Mouse (Mus musculus): Measurements from ENCODE around the gene Shb. TPM values are rescaled to one million over a fixed set of nuclear protein-coding genes. Genes with fewer than 3 reads are reported as not detected.

Gene Shb
- polyA plus RNA-seq, 1 experiment from 2014 or later, result 11.1 TPM

DNA sequence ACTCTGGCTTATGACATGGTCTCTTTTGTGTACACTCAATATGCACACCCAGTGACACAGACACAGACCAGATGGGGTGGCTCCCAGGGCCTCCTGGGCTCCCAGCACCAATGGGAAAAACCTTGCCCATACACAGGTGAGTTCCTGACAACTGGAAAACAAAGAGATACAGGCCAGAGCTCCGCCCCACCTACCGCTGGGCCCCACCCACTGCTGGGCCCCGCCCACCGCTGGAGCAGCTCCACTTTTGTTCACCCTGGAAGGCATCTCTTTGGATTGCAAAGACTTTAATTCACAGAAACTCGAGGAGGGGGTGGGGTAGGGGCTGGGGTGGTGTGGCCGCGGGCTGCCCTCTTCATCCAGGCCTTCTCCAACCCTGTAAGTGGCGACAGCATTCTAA is 108.9 kb downstream of the Shb start:
- Histone ChIP-seq H3K9me3 (replicated peaks; ENCODE audit: control insufficient read depth, low read length) (no peaks in the 10 kb centered on the region), H3K4me3 (ENCODE audit: low read depth, low read length) (no peak overlapping the region), H3K27me3 (ENCODE audit: control insufficient read depth, insufficient read depth, low read length) (no peaks in the 10 kb centered on the region), H3K9ac (ENCODE audit: low read depth, low read length) (no peak overlapping the region), H3K4me2 (no peak overlapping the region), H3K36me3 (ENCODE audit: control insufficient read depth, insufficient read depth, low read length) (no peaks in the 10 kb centered on the region), H3K4me1 (ENCODE audit: control insufficient read depth, insufficient read depth, low read length) (peaks cover 20% of the 10 kb centered on the region), H3K27ac (ENCODE audit: low read depth, low read length) (no peak overlapping the region)
- no peak for ATAC-seq (replicated peaks; ENCODE audit: insufficient number of reproducible peaks, low FRiP score, low TSS enrichment)
- 38% methylated on average over 8 of the region's 8 CpGs for WGBS (ENCODE audit: insufficient replicate concordance)

DNA sequence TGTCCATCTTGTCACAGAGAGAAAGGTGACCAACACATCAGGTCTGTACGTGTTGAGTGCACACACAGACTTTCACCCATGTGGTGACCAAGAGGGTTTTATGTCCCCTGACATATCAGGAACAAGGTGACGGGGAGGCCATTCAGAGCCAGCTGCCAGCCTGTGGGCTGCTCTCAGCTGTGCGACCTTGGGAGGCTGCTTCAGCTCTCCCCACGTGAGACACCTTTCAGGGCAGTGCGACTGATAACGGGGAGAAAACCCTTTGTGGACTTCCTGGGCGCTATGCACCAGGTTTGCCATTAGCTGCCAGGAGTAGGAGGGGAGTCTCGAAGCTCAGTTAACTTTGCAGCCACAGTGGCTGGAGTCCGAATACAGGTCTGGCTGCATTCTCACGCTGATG is 109.6 kb downstream of the Shb start:
- WGBS (ENCODE audit: insufficient replicate concordance), result 58% methylated on average over 10 of the region's 10 CpGs
- no peaks in the 10 kb centered on the region for H3K36me3 ChIP-seq (ENCODE audit: control insufficient read depth, insufficient read depth, low read length)
- H3K9me3 ChIP-seq (replicated peaks; ENCODE audit: control insufficient read depth, low read length), result no peaks in the 10 kb centered on the region
- ATAC-seq (replicated peaks; ENCODE audit: insufficient number of reproducible peaks, low FRiP score, low TSS enrichment), result no peak
- no peaks in the 10 kb centered on the region for H3K27me3 ChIP-seq (ENCODE audit: control insufficient read depth, insufficient read depth, low read length)
- H3K4me1 ChIP-seq (ENCODE audit: control insufficient read depth, insufficient read depth, low read length), result peaks cover 20% of the 10 kb centered on the region
- no peak overlapping the region for H3K9ac ChIP-seq (ENCODE audit: low read depth, low read length)
- H3K27ac ChIP-seq (ENCODE audit: low read depth, low read length), result no peak overlapping the region
- no peak overlapping the region for H3K4me3 ChIP-seq (ENCODE audit: low read depth, low read length)
- no peak overlapping the region for H3K4me2 ChIP-seq

DNA sequence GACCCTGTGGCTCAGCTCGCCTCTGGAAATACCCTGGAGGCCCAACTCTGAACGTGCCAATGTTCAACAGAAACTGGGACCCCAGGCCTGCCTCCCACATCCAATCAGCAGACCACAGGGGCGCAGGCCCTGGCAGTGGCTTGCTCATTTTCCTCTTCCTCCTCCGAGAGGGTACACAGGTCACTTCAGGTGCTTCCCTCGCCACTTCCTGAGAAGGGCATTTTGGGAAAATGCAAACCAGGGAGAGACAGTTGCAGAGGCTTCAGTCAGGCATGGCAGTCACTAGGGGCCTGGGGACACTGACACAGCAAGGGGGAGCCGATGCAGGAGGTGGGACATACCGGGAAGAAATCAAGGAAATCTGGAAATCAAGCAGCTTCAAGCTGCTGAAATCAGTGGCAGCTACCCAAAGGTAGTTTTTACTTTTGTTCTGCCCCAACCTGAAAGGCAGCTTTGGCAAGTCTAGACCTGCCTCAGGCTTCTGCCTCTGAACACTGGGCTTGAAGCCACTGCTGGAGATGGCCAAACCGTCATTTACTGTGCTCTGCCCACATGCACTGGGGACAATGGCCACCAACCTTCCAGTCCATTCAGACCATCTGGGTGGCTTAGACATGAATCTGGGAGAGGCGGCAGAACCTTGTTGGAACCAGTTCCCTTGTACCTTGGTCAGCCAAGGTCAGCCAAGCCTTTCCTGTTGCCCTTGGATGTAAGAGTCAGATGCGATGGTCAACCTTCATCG is 110.6 kb downstream of the Shb start:
- Histone ChIP-seq H3K9me3 (replicated peaks; ENCODE audit: control insufficient read depth, low read length) (no peaks in the 10 kb centered on the region), H3K4me1 (ENCODE audit: control insufficient read depth, insufficient read depth, low read length) (peaks cover 20% of the 10 kb centered on the region), H3K36me3 (ENCODE audit: control insufficient read depth, insufficient read depth, low read length) (no peaks in the 10 kb centered on the region), H3K4me2 (no peak overlapping the region), H3K4me3 (ENCODE audit: low read depth, low read length) (no peak overlapping the region), H3K27ac (ENCODE audit: low read depth, low read length) (no peak overlapping the region), H3K27me3 (ENCODE audit: control insufficient read depth, insufficient read depth, low read length) (no peaks in the 10 kb centered on the region), H3K9ac (ENCODE audit: low read depth, low read length) (no peak overlapping the region)
- no peak for ATAC-seq (replicated peaks; ENCODE audit: insufficient number of reproducible peaks, low FRiP score, low TSS enrichment)
- WGBS (ENCODE audit: insufficient replicate concordance), result 83% methylated on average over 11 of the region's 11 CpGs

DNA sequence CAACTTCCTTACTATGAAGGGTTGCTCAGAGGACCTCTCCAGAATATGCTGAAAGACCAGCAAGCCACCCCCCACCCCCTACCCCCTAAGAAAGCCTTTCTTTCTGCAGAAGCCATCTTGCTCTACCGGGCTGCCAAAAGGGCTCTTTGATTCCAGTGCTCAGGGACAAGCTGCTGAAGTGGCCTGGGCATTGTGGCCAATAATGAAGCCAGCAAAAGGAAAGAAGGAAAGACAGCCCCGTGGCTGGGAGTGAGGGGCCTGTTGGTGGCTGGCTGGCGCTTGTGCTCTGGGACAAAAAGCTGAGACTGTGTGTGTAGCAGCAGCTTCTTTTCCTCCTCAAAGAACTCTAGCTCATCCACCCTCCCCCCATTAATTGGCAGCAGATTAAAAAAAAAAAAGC is 111.5 kb downstream of the Shb start:
- Histone ChIP-seq H3K9me3 (replicated peaks; ENCODE audit: control insufficient read depth, low read length) (no peaks in the 10 kb centered on the region), H3K9ac (ENCODE audit: low read depth, low read length) (no peak overlapping the region), H3K4me2 (no peak overlapping the region), H3K27me3 (ENCODE audit: control insufficient read depth, insufficient read depth, low read length) (no peaks in the 10 kb centered on the region), H3K4me1 (ENCODE audit: control insufficient read depth, insufficient read depth, low read length) (peaks cover 20% of the 10 kb centered on the region), H3K36me3 (ENCODE audit: control insufficient read depth, insufficient read depth, low read length) (no peaks in the 10 kb centered on the region), H3K27ac (ENCODE audit: low read depth, low read length) (no peak overlapping the region), H3K4me3 (ENCODE audit: low read depth, low read length) (no peak overlapping the region)
- WGBS (ENCODE audit: insufficient replicate concordance), result 64% methylated on average over 3 of the region's 3 CpGs
- ATAC-seq (replicated peaks; ENCODE audit: insufficient number of reproducible peaks, low FRiP score, low TSS enrichment), result no peak

DNA sequence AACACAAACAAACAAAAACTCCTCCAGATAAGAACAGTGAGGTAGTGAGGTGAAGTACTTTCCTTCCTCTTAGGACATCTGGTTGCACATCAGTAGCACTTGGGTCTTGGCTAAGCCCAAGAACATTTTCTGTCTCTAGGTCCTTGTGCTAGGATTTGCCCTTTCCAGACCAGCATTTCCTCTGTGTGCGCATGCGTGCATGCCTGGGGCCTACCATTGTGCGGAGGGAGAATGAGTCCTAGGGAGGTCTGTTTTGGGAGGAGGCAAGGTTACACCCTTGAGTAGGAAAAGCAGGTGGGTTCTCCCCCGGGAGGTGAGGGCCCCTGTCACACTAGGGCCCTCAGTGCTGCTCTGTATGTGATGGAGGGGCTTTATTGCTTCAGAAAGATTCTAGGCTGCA is 113.2 kb downstream of the Shb start:
- no peak for ATAC-seq (replicated peaks; ENCODE audit: insufficient number of reproducible peaks, low FRiP score, low TSS enrichment)
- H3K9ac ChIP-seq (ENCODE audit: low read depth, low read length), result no peak overlapping the region

DNA sequence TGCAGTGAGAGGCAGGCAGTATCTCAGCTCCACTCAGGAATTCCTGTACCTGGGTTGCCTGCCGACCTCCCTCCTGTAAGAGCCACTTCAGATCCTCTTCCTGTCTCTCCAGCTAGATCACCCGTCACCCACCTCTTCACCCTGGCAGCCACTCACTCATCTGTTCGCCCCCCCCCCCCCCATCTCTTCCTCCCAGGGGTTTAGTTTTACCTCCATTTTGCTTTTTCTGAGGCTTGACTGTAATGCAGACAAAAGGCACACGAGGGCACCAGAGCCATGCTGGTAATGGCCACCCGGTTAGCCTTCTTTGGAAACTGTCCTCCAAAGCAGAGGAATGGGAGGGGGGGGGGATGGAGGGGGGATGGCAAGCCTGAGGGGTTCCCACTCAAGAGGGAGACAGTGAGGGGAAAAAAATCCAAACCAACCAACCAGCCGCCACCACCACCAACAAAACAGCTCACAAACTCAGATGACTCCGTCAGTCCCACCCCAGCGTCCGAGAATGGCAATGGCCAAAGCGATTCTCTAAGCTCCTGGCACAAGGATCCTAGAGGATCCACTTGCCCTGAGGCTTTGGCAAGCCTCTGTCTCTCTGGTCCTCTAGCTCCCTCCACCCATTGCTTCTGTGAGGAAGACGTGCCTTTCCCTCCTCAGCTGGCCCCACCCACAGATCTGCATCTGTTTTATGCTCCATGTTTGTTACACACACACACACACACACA is 113.9 kb downstream of the Shb start:
- Histone ChIP-seq H3K27me3 (ENCODE audit: control insufficient read depth, insufficient read depth, low read length) (no peaks in the 10 kb centered on the region), H3K27ac (ENCODE audit: low read depth, low read length) (no peak overlapping the region), H3K36me3 (ENCODE audit: control insufficient read depth, insufficient read depth, low read length) (no peaks in the 10 kb centered on the region), H3K9me3 (replicated peaks; ENCODE audit: control insufficient read depth, low read length) (no peaks in the 10 kb centered on the region), H3K9ac (ENCODE audit: low read depth, low read length) (no peak overlapping the region), H3K4me1 (ENCODE audit: control insufficient read depth, insufficient read depth, low read length) (peaks cover 11% of the 10 kb centered on the region), H3K4me2 (peak overlapping the region; percentile 29; the same call in 1 of the 2 replicates), H3K4me3 (ENCODE audit: low read depth, low read length) (no peak overlapping the region)
- no peak for ATAC-seq (replicated peaks; ENCODE audit: insufficient number of reproducible peaks, low FRiP score, low TSS enrichment)
- WGBS (ENCODE audit: insufficient replicate concordance), result 25% methylated on average over 11 of the region's 11 CpGs

More for the DNA sequence above, 113.2 kb downstream of the Shb start:
- Histone ChIP-seq H3K4me1 (ENCODE audit: control insufficient read depth, insufficient read depth, low read length) (peaks cover 17% of the 10 kb centered on the region), H3K4me3 (ENCODE audit: low read depth, low read length) (no peak overlapping the region), H3K27ac (ENCODE audit: low read depth, low read length) (no peak overlapping the region), H3K36me3 (ENCODE audit: control insufficient read depth, insufficient read depth, low read length) (no peaks in the 10 kb centered on the region), H3K9me3 (replicated peaks; ENCODE audit: control insufficient read depth, low read length) (no peaks in the 10 kb centered on the region), H3K27me3 (ENCODE audit: control insufficient read depth, insufficient read depth, low read length) (no peaks in the 10 kb centered on the region), H3K4me2 (no peak overlapping the region)
- WGBS (ENCODE audit: insufficient replicate concordance), result 82% methylated on average over 4 of the region's 4 CpGs

DNA sequence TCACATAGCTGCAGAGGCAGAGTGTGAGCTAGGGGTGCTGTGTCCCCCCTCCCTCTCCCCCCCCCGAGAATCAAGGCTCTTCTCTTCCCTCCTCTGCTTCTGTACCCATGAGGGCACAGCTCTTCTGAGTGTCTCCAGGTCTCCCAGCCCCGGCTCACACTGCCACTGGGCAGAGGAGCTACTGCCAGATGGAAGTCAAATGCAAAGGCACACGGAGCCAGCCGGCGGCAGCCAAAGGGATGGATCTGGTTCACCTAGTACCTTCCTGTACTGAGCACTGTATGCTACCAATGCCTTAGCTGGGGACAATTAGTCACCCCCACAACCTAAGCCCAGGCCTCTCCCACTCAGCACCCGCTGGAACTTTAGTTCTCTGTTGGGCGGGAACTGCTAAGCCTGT is 116.0 kb downstream of the Shb start:
- no peaks in the 10 kb centered on the region for H3K36me3 ChIP-seq (ENCODE audit: control insufficient read depth, insufficient read depth, low read length)
- H3K9me3 ChIP-seq (replicated peaks; ENCODE audit: control insufficient read depth, low read length), result no peaks in the 10 kb centered on the region
- no peak overlapping the region for H3K9ac ChIP-seq (ENCODE audit: low read depth, low read length)
- no peaks in the 10 kb centered on the region for H3K27me3 ChIP-seq (ENCODE audit: control insufficient read depth, insufficient read depth, low read length)
- no peak overlapping the region for H3K27ac ChIP-seq (ENCODE audit: low read depth, low read length)
- no peak overlapping the region for H3K4me3 ChIP-seq (ENCODE audit: low read depth, low read length)
- no peaks in the 10 kb centered on the region; the same call in 1 of the 2 replicates for H3K4me1 ChIP-seq (ENCODE audit: control insufficient read depth, insufficient read depth, low read length)
- 59% methylated on average over 7 of the region's 7 CpGs for WGBS (ENCODE audit: insufficient replicate concordance)
- no peak overlapping the region for H3K4me2 ChIP-seq
- no peak for ATAC-seq (replicated peaks; ENCODE audit: insufficient number of reproducible peaks, low FRiP score, low TSS enrichment)

DNA sequence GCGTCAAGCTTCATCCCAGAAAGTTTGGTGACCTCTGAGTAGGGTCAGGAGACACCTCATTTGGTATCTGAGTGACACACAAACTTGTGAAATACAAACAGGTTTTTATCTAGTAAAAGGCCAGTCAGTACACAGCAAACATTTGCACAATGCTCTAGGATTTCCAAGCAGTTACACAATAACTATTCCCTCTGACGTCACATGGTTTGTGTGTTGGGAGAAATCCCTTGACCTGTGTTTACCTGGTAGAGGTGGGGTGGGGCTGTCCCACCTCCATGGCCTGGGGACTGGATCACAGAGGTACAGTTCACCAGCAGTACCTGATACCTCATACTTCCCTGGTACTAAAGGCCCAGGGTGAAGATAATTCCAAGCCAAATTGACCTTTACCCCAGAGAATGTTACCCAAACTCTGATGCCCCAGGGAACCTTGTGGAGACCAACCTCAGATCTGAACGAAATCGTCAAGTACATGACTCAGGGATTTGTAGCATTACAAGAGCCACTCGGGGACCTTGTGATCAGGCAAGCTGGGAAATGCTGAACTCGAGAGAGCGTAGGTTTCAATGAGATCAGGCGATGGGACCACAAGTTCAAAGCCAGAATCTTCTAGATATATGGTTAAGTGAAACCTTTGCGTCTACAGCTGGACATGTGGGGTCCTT is 118.5 kb downstream of the Shb start:
- Histone ChIP-seq H3K36me3 (ENCODE audit: control insufficient read depth, insufficient read depth, low read length) (no peaks in the 10 kb centered on the region), H3K4me1 (ENCODE audit: control insufficient read depth, insufficient read depth, low read length) (peaks cover 2% of the 10 kb centered on the region; the same call in 1 of the 2 replicates), H3K27me3 (ENCODE audit: control insufficient read depth, insufficient read depth, low read length) (no peaks in the 10 kb centered on the region), H3K4me3 (ENCODE audit: low read depth, low read length) (no peak overlapping the region), H3K4me2 (no peak overlapping the region), H3K9ac (ENCODE audit: low read depth, low read length) (no peak overlapping the region), H3K27ac (ENCODE audit: low read depth, low read length) (no peak overlapping the region), H3K9me3 (replicated peaks; ENCODE audit: control insufficient read depth, low read length) (no peaks in the 10 kb centered on the region)
- 82% methylated on average over 9 of the region's 9 CpGs for WGBS (ENCODE audit: insufficient replicate concordance)
- ATAC-seq (replicated peaks; ENCODE audit: insufficient number of reproducible peaks, low FRiP score, low TSS enrichment), result no peak
